Mouse (Mus musculus) embryonic facial prominence, embryonic 13.5 days (tissue): ENCODE data around the gene Tbc1d5. TPM values are rescaled to one million over a fixed set of nuclear protein-coding genes. Genes with fewer than 3 reads are reported as not detected.
"Not testable (repeated sequence)": the region's sequence is repeated elsewhere in the genome, so short reads cannot be mapped to it uniquely, and the experiment has no call there.

ENCODE experiments used
- ATAC-seq: fragments of 200-750 bp; cut with Nextera tagmentation; 2 replicates; pipeline ENCODE4 v1.8.0; 2017; ENCODE audit warnings: low read depth; ENCODE audit not compliant: insufficient number of reproducible peaks, insufficient read depth, low FRiP score, low TSS enrichment
- H3K27ac ChIP-seq: fragments of 300-500 bp; sonication (generic); 2 replicates; pipeline ENCODE4 v1.5.1; 2015; ENCODE audit warnings: moderate library complexity, mild to moderate bottlenecking, inconsistent platforms
- H3K27me3 ChIP-seq: fragments of 300-500 bp; sonication (generic); 2 replicates; pipeline ENCODE4 v1.6.1; 2015; ENCODE audit warnings: mild to moderate bottlenecking, inconsistent platforms
- H3K36me3 ChIP-seq: fragments of 300-500 bp; sonication (generic); 2 replicates; pipeline ENCODE4 v1.6.1; 2015; ENCODE audit warnings: mild to moderate bottlenecking, inconsistent platforms
- H3K4me1 ChIP-seq: fragments of 300-500 bp; sonication (generic); 2 replicates; pipeline ENCODE4 v1.6.1; 2015; ENCODE audit warnings: inconsistent platforms
- H3K4me2 ChIP-seq: fragments of 300-500 bp; sonication (generic); 2 replicates; pipeline ENCODE4 v1.6.1; 2015; ENCODE audit warnings: moderate library complexity, mild to moderate bottlenecking, inconsistent platforms
- H3K4me3 ChIP-seq: fragments of 300-500 bp; sonication (generic); 2 replicates; pipeline ENCODE4 v1.5.1; 2015; ENCODE audit warnings: mild to moderate bottlenecking, inconsistent platforms
- H3K9ac ChIP-seq: fragments of 300-500 bp; sonication (generic); 2 replicates; pipeline ENCODE4 v1.6.1; 2015; ENCODE audit warnings: mild to moderate bottlenecking, inconsistent platforms
- H3K9me3 ChIP-seq: fragments of 300-500 bp; sonication (generic); 2 replicates; pipeline ENCODE4 v1.6.1; 2016; ENCODE audit warnings: inconsistent platforms
- WGBS: fragments of 180-500 bp; shearing (Covaris S2); methylation state at CpG from one replicate; pipeline ENCODE4 v1.1.7; 2015; ENCODE audit warnings: mixed read lengths; 5-methylcytosine and 5-hydroxymethylcytosine counted together
- polyA plus RNA-seq: library from polyadenylated mRNA; unstranded; fragments of >200 nt; fragmentation: Nextera tagmentation; extraction: Ambion mirVana; gene quantifications from 2 replicates; pipeline ENCODE4 v1.2.1, GENCODE M21; 2015

The Tbc1d5 gene
- polyA plus RNA-seq, 1 experiment from 2014 or later = 13.4 TPM

GRCm38 (mm10) chr17:50724376-50724775 is 454.8 kb downstream of the Tbc1d5 start:
- H3K4me3 ChIP-seq = no peak overlapping the region
- no peaks in the 10 kb centered on the region for H3K9me3 ChIP-seq
- H3K27ac ChIP-seq = no peak overlapping the region
- no peak for ATAC-seq
- no peaks in the 10 kb centered on the region for H3K36me3 ChIP-seq
- no peak overlapping the region for H3K9ac ChIP-seq
- H3K4me2 ChIP-seq = no peak overlapping the region
- H3K4me1 ChIP-seq = no peaks in the 10 kb centered on the region
- 62% methylated on average over 2 of the region's 2 CpGs for WGBS
- no peaks in the 10 kb centered on the region for H3K27me3 ChIP-seq

- no peak overlapping the region for H3K4me3 ChIP-seq
- no peak overlapping the region for H3K9ac ChIP-seq
- H3K27ac ChIP-seq = no peak overlapping the region
- 76% methylated on average over 5 of the region's 5 CpGs for WGBS
- no peak for ATAC-seq
- no peak overlapping the region for H3K4me2 ChIP-seq
- no peaks in the 10 kb centered on the region for H3K27me3 ChIP-seq
- no peaks in the 10 kb centered on the region for H3K36me3 ChIP-seq
- no peaks in the 10 kb centered on the region for H3K4me1 ChIP-seq
- H3K9me3 ChIP-seq = no peaks in the 10 kb centered on the region; the same call in 1 of the 2 replicates
These were observed 461.6 kb downstream of the Tbc1d5 start for GRCm38 (mm10) chr17:50717586-50717985.

- H3K4me1 ChIP-seq = no peaks in the 10 kb centered on the region
- no peak overlapping the region for H3K27ac ChIP-seq
- no peaks in the 10 kb centered on the region for H3K27me3 ChIP-seq
- H3K4me3 ChIP-seq = no peak overlapping the region
- no peak overlapping the region for H3K9ac ChIP-seq
- ATAC-seq = no peak
- H3K9me3 ChIP-seq = no peaks in the 10 kb centered on the region; the same call in 1 of the 2 replicates
- 73% methylated on average over 7 of the region's 7 CpGs for WGBS
- H3K36me3 ChIP-seq = no peaks in the 10 kb centered on the region
- H3K4me2 ChIP-seq = no peak overlapping the region
These were observed 468.5 kb downstream of the Tbc1d5 start for GRCm38 (mm10) chr17:50710497-50711222.

- not testable (repeated sequence) for H3K27ac ChIP-seq, ATAC-seq, H3K36me3 ChIP-seq, H3K9me3 ChIP-seq, H3K4me1 ChIP-seq, H3K9ac ChIP-seq, H3K27me3 ChIP-seq
- Histone ChIP-seq H3K4me3 (peak overlapping the region; percentile 32), H3K4me2 (peak overlapping the region; percentile 57)
- 1% methylated on average over 39 of the region's 39 CpGs for WGBS
These were observed 480.7 kb downstream of the Tbc1d5 start for GRCm38 (mm10) chr17:50698410-50698809.

GRCm38 (mm10) chr17:50688135-50688534 is 491.0 kb downstream of the Tbc1d5 start:
- no peak overlapping the region for H3K27ac ChIP-seq
- H3K4me1 ChIP-seq = no peaks in the 10 kb centered on the region
- H3K9ac ChIP-seq = no peak overlapping the region
- no peak for ATAC-seq
- H3K4me2 ChIP-seq = no peak overlapping the region
- peaks cover 5% of the 10 kb centered on the region; the same call in 1 of the 2 replicates for H3K9me3 ChIP-seq
- 85% methylated on average over 6 of the region's 6 CpGs for WGBS
- H3K4me3 ChIP-seq = no peak overlapping the region
- H3K27me3 ChIP-seq = no peaks in the 10 kb centered on the region
- peaks cover 3% of the 10 kb centered on the region; the same call in 1 of the 2 replicates for H3K36me3 ChIP-seq

GRCm38 (mm10) chr17:50687670-50688069 is 491.5 kb downstream of the Tbc1d5 start:
- Histone ChIP-seq H3K4me2 (no peak overlapping the region), H3K9me3 (peaks cover 5% of the 10 kb centered on the region; the same call in 1 of the 2 replicates), H3K4me3 (no peak overlapping the region), H3K9ac (no peak overlapping the region), H3K4me1 (no peaks in the 10 kb centered on the region), H3K36me3 (peaks cover 3% of the 10 kb centered on the region; the same call in 1 of the 2 replicates), H3K27ac (no peak overlapping the region), H3K27me3 (no peaks in the 10 kb centered on the region)
- ATAC-seq = no peak
- 82% methylated on average over 10 of the region's 10 CpGs for WGBS

- no peak overlapping the region for H3K9ac ChIP-seq
- no peaks in the 10 kb centered on the region for H3K27me3 ChIP-seq
- H3K4me3 ChIP-seq = no peak overlapping the region
- no peak overlapping the region for H3K27ac ChIP-seq
- WGBS = 66% methylated on average over 7 of the region's 7 CpGs
- no peak for ATAC-seq
- H3K36me3 ChIP-seq = peaks cover 3% of the 10 kb centered on the region; the same call in 1 of the 2 replicates
- no peaks in the 10 kb centered on the region for H3K4me1 ChIP-seq
- H3K4me2 ChIP-seq = no peak overlapping the region
- no peaks in the 10 kb centered on the region for H3K9me3 ChIP-seq
These were observed 494.0 kb downstream of the Tbc1d5 start for GRCm38 (mm10) chr17:50684960-50685645.
